Mouse (Mus musculus) midbrain, embryonic 14.5 days (tissue): ENCODE measurements at regions not wholly inside any gene's neighbourhood (a gene's known extent, or its start where the extent isn't known, plus 50 kb on each side); places are given as distances from the start of the nearest gene placed in this dataset.

Source experiments
- ATAC-seq: fragments of 200-750 bp; cut with Nextera tagmentation; 2 replicates; pipeline ENCODE4 v1.8.0; 2017; ENCODE audit warnings: moderate number of reproducible peaks, moderate library complexity; ENCODE audit not compliant: low FRiP score, low TSS enrichment
- DNase-seq: peaks from one replicate; pipeline ENCODE4 v3.0.0-alpha.2; 2015
- H3K27ac ChIP-seq: fragments of 300-500 bp; sonication (generic); replicated peaks from 2 replicates; pipeline ENCODE4 v1.5.1; 2014; ENCODE audit warnings: mild to moderate bottlenecking, low read depth, low read length, moderate library complexity
- H3K27me3 ChIP-seq: fragments of 300-500 bp; sonication (generic); 2 replicates; pipeline ENCODE4 v1.6.1; 2014; ENCODE audit warnings: low read length, control low read depth, mixed read lengths; ENCODE audit not compliant: control insufficient read depth, insufficient read depth
- H3K36me3 ChIP-seq: fragments of 300-500 bp; sonication (generic); 2 replicates; pipeline ENCODE4 v1.6.1; 2014; ENCODE audit warnings: low read length, control low read depth; ENCODE audit not compliant: control insufficient read depth, insufficient read depth
- H3K4me1 ChIP-seq: fragments of 300-500 bp; sonication (generic); 2 replicates; pipeline ENCODE4 v1.6.1; 2014; ENCODE audit warnings: mild to moderate bottlenecking, antibody characterized with exemption, low read length, control low read depth; ENCODE audit not compliant: control insufficient read depth, insufficient read depth
- H3K4me2 ChIP-seq: fragments of 300-500 bp; sonication (generic); 2 replicates; pipeline ENCODE4 v1.6.1; 2014; ENCODE audit warnings: mild to moderate bottlenecking, low read length, moderate library complexity
- H3K4me3 ChIP-seq: fragments of 300-500 bp; sonication (generic); replicated peaks from 2 replicates; pipeline ENCODE4 v1.5.1; 2014; ENCODE audit warnings: low read depth, low read length
- H3K9ac ChIP-seq: fragments of 300-500 bp; sonication (generic); replicated peaks from 2 replicates; pipeline ENCODE4 v1.6.1; 2014; ENCODE audit warnings: mild to moderate bottlenecking, low read length, moderate library complexity
- H3K9me3 ChIP-seq: fragments of 300-500 bp; sonication (generic); 2 replicates; pipeline ENCODE4 v1.6.1; 2016; ENCODE audit warnings: low read length, control low read depth, mixed read lengths; ENCODE audit not compliant: control insufficient read depth
- WGBS: fragments of 180-500 bp; shearing (Covaris S2); extraction: QIAGEN DNeasy Blood & Tissue Kit; methylation state at CpG from one replicate; pipeline ENCODE4 v1.1.7; 2014; 5-methylcytosine and 5-hydroxymethylcytosine counted together

GRCm38 (mm10) chr1:63365126-63365525 lies 80.6 kb upstream of the Adam23 start:
- peaks cover 10% of the 10 kb centered on the region for H3K4me1 ChIP-seq
- H3K36me3 ChIP-seq, result no peaks in the 10 kb centered on the region
- no peak overlapping the region for H3K4me3 ChIP-seq
- 97% methylated on average over 20 of the region's 20 CpGs for WGBS
- no peak overlapping the region for H3K27ac ChIP-seq
- 0 out of 2 replicates have a peak, but pooled peaks cover 3% of the 10 kb centered on the region for H3K9me3 ChIP-seq
- no peaks in the 10 kb centered on the region for H3K27me3 ChIP-seq
- no peak overlapping the region for H3K9ac ChIP-seq
- ATAC-seq (no peak), DNase-seq (no peak)
- H3K4me2 ChIP-seq, result no peak overlapping the region

GRCm38 (mm10) chr1:63367697-63368376 lies 77.9 kb upstream of the Adam23 start:
- no peak overlapping the region for H3K9ac ChIP-seq
- 0 out of 2 replicates have a peak, but pooled peaks cover 3% of the 10 kb centered on the region for H3K9me3 ChIP-seq
- no peaks in the 10 kb centered on the region for H3K27me3 ChIP-seq
- peak; percentile 89 for DNase-seq
- WGBS, result 9% methylated on average over 5 of the region's 5 CpGs
- H3K4me3 ChIP-seq, result no peak overlapping the region
- peak overlapping the region; percentile 33; the same call in 1 of the 2 replicates for H3K4me2 ChIP-seq
- peaks cover 10% of the 10 kb centered on the region for H3K4me1 ChIP-seq
- no peaks in the 10 kb centered on the region for H3K36me3 ChIP-seq
- ATAC-seq, result peak; percentile 70
- peak overlapping the region; percentile 85 for H3K27ac ChIP-seq

- 58% methylated on average over 3 of the region's 3 CpGs for WGBS
Measured at GRCm38 (mm10) chr1:63368921-63369320, 76.8 kb upstream of the Adam23 start.

GRCm38 (mm10) chr1:63369561-63369960 lies 76.1 kb upstream of the Adam23 start:
- no peak overlapping the region for H3K4me3 ChIP-seq

More at GRCm38 (mm10) chr1:63368921-63369320, 76.8 kb upstream of the Adam23 start:
- DNase-seq (no peak), ATAC-seq (no peak)
- Histone ChIP-seq H3K27ac (no peak overlapping the region), H3K4me1 (peaks cover 10% of the 10 kb centered on the region), H3K36me3 (no peaks in the 10 kb centered on the region), H3K4me3 (no peak overlapping the region), H3K27me3 (no peaks in the 10 kb centered on the region), H3K4me2 (no peak overlapping the region), H3K9me3 (0 out of 2 replicates have a peak, but pooled peaks cover 3% of the 10 kb centered on the region), H3K9ac (no peak overlapping the region)

GRCm38 (mm10) chr1:63383110-63383509 lies 62.6 kb upstream of the Adam23 start:
- DNase-seq (no peak), ATAC-seq (no peak)
- H3K27ac ChIP-seq, result no peak overlapping the region
- H3K4me2 ChIP-seq, result no peak overlapping the region
- WGBS, result 83% methylated on average over 3 of the region's 3 CpGs
- no peaks in the 10 kb centered on the region for H3K9me3 ChIP-seq
- no peak overlapping the region for H3K4me3 ChIP-seq
- no peaks in the 10 kb centered on the region; the same call in 1 of the 2 replicates for H3K4me1 ChIP-seq
- no peaks in the 10 kb centered on the region for H3K36me3 ChIP-seq
- no peaks in the 10 kb centered on the region for H3K27me3 ChIP-seq
- H3K9ac ChIP-seq, result no peak overlapping the region

More at GRCm38 (mm10) chr1:63369561-63369960, 76.1 kb upstream of the Adam23 start:
- H3K36me3 ChIP-seq, result no peaks in the 10 kb centered on the region
- peaks cover 10% of the 10 kb centered on the region for H3K4me1 ChIP-seq
- no peak overlapping the region for H3K4me2 ChIP-seq
- ATAC-seq (no peak), DNase-seq (no peak)
- H3K27ac ChIP-seq, result no peak overlapping the region
- 0 out of 2 replicates have a peak, but pooled peaks cover 3% of the 10 kb centered on the region for H3K9me3 ChIP-seq
- H3K9ac ChIP-seq, result no peak overlapping the region
- no peaks in the 10 kb centered on the region for H3K27me3 ChIP-seq

- Histone ChIP-seq H3K27ac (no peak overlapping the region), H3K9me3 (no peaks in the 10 kb centered on the region), H3K36me3 (no peaks in the 10 kb centered on the region), H3K27me3 (no peaks in the 10 kb centered on the region), H3K4me1 (no peaks in the 10 kb centered on the region; the same call in 1 of the 2 replicates), H3K4me2 (no peak overlapping the region), H3K9ac (no peak overlapping the region), H3K4me3 (no peak overlapping the region)
- DNase-seq (no peak), ATAC-seq (no peak)
- WGBS, result 80% methylated on average over 2 of the region's 2 CpGs
Measured at GRCm38 (mm10) chr1:63385116-63385515, 60.6 kb upstream of the Adam23 start.

- Histone ChIP-seq H3K36me3 (no peaks in the 10 kb centered on the region), H3K9ac (no peak overlapping the region), H3K4me3 (no peak overlapping the region), H3K4me2 (no peak overlapping the region), H3K27me3 (no peaks in the 10 kb centered on the region), H3K9me3 (no peaks in the 10 kb centered on the region), H3K4me1 (no peaks in the 10 kb centered on the region), H3K27ac (no peak overlapping the region)
- 45% methylated on average over 3 of the region's 3 CpGs for WGBS
- DNase-seq (no peak), ATAC-seq (no peak)
Measured at GRCm38 (mm10) chr1:63395427-63395826, 50.3 kb upstream of the Adam23 start.
